Mouse (Mus musculus): ENCODE measurements at regions not wholly inside any gene's neighbourhood (a gene's known extent, or its start where the extent isn't known, plus 50 kb on each side); places are given as distances from the start of the nearest gene placed in this dataset.
A peak's percentile ranks its signal among the peaks of the same experiment; 100 is the strongest.

- H3K4me2 ChIP-seq, result no peak overlapping the region
- ATAC-seq (ENCODE audit: insufficient number of reproducible peaks, low FRiP score, low TSS enrichment, low read depth), result no peak
- WGBS, result 42% methylated on average over 5 of the region's 5 CpGs
- H3K27me3 ChIP-seq, result no peaks in the 10 kb centered on the region
- H3K4me1 ChIP-seq, result no peaks in the 10 kb centered on the region
- no peak overlapping the region for H3K9ac ChIP-seq
- H3K9me3 ChIP-seq, result no peaks in the 10 kb centered on the region
- no peak overlapping the region for H3K4me3 ChIP-seq
- no peaks in the 10 kb centered on the region for H3K36me3 ChIP-seq
- H3K27ac ChIP-seq, result no peak overlapping the region
Measured at GRCm38 (mm10) chr7:72703652-72704341, 397.4 kb upstream of the Mctp2 start.

- Histone ChIP-seq H3K27ac (no peak overlapping the region), H3K4me2 (no peak overlapping the region), H3K27me3 (no peaks in the 10 kb centered on the region), H3K9me3 (no peaks in the 10 kb centered on the region), H3K4me3 (no peak overlapping the region), H3K9ac (no peak overlapping the region), H3K36me3 (no peaks in the 10 kb centered on the region), H3K4me1 (0 out of 2 replicates have a peak, but pooled peaks cover 2% of the 10 kb centered on the region)
- no peak for ATAC-seq (ENCODE audit: insufficient number of reproducible peaks, low FRiP score, low TSS enrichment, low read depth)
- 51% methylated on average over 8 of the region's 8 CpGs for WGBS
Measured at GRCm38 (mm10) chr7:72711193-72712131, 405.1 kb upstream of the Mctp2 start.

- 0 out of 2 replicates have a peak, but pooled peaks cover 2% of the 10 kb centered on the region for H3K4me1 ChIP-seq
- no peak overlapping the region for H3K4me3 ChIP-seq
- no peak overlapping the region for H3K4me2 ChIP-seq
- no peak overlapping the region for H3K27ac ChIP-seq
- no peak for ATAC-seq (ENCODE audit: insufficient number of reproducible peaks, low FRiP score, low TSS enrichment, low read depth)
- WGBS, result 69% methylated on average over 5 of the region's 5 CpGs
- no peak overlapping the region for H3K9ac ChIP-seq
- no peaks in the 10 kb centered on the region for H3K36me3 ChIP-seq
- no peaks in the 10 kb centered on the region for H3K9me3 ChIP-seq
- H3K27me3 ChIP-seq, result no peaks in the 10 kb centered on the region
Measured at GRCm38 (mm10) chr7:72715401-72715800, 409.0 kb upstream of the Mctp2 start.

GRCm38 (mm10) chr7:72716051-72716450 is 409.6 kb upstream of the Mctp2 start:
- no peak for ATAC-seq (ENCODE audit: insufficient number of reproducible peaks, low FRiP score, low TSS enrichment, low read depth)
- no peak overlapping the region for H3K4me3 ChIP-seq
- H3K36me3 ChIP-seq, result no peaks in the 10 kb centered on the region
- H3K9me3 ChIP-seq, result no peaks in the 10 kb centered on the region
- H3K27me3 ChIP-seq, result no peaks in the 10 kb centered on the region
- 79% methylated on average over 1 of the region's 1 CpGs for WGBS
- H3K4me2 ChIP-seq, result no peak overlapping the region
- 0 out of 2 replicates have a peak, but pooled peaks cover 2% of the 10 kb centered on the region for H3K4me1 ChIP-seq
- no peak overlapping the region for H3K27ac ChIP-seq
- H3K9ac ChIP-seq, result no peak overlapping the region

- H3K4me3 ChIP-seq, result no peak overlapping the region
- no peaks in the 10 kb centered on the region for H3K9me3 ChIP-seq
- no peaks in the 10 kb centered on the region for H3K36me3 ChIP-seq
- no peaks in the 10 kb centered on the region for H3K27me3 ChIP-seq
- no peak for ATAC-seq (ENCODE audit: insufficient number of reproducible peaks, low FRiP score, low TSS enrichment, low read depth)
- 31% methylated on average over 9 of the region's 9 CpGs for WGBS
- H3K4me2 ChIP-seq, result no peak overlapping the region
- peaks cover 11% of the 10 kb centered on the region; the same call in 1 of the 2 replicates for H3K4me1 ChIP-seq
- no peak overlapping the region for H3K9ac ChIP-seq
- no peak overlapping the region for H3K27ac ChIP-seq
Measured at GRCm38 (mm10) chr7:72726214-72726854, 419.9 kb upstream of the Mctp2 start.

- no peaks in the 10 kb centered on the region for H3K9me3 ChIP-seq
- H3K27me3 ChIP-seq, result no peaks in the 10 kb centered on the region
- H3K36me3 ChIP-seq, result no peaks in the 10 kb centered on the region
- H3K4me3 ChIP-seq, result no peak overlapping the region
- no peak overlapping the region for H3K27ac ChIP-seq
- WGBS, result 60% methylated on average over 8 of the region's 8 CpGs
- H3K9ac ChIP-seq, result no peak overlapping the region
- peaks cover 15% of the 10 kb centered on the region for H3K4me1 ChIP-seq
- ATAC-seq (ENCODE audit: insufficient number of reproducible peaks, low FRiP score, low TSS enrichment, low read depth), result no peak
- no peak overlapping the region for H3K4me2 ChIP-seq
Measured at GRCm38 (mm10) chr7:72737792-72738191, 431.4 kb upstream of the Mctp2 start.

- H3K27ac ChIP-seq, result peak overlapping the region; percentile 18; the same call in 1 of the 2 replicates
- no peak overlapping the region for H3K9ac ChIP-seq
Measured at GRCm38 (mm10) chr7:72738324-72738944, 432.0 kb upstream of the Mctp2 start.

GRCm38 (mm10) chr7:72742376-72742775 is 436.0 kb upstream of the Mctp2 start:
- no peak overlapping the region for H3K9ac ChIP-seq
- peaks cover 15% of the 10 kb centered on the region for H3K4me1 ChIP-seq
- H3K36me3 ChIP-seq, result no peaks in the 10 kb centered on the region
- H3K4me2 ChIP-seq, result no peak overlapping the region
- H3K27ac ChIP-seq, result no peak overlapping the region
- H3K9me3 ChIP-seq, result no peaks in the 10 kb centered on the region
- no peak for ATAC-seq (ENCODE audit: insufficient number of reproducible peaks, low FRiP score, low TSS enrichment, low read depth)
- H3K4me3 ChIP-seq, result no peak overlapping the region
- WGBS, result 57% methylated on average over 2 of the region's 2 CpGs
- H3K27me3 ChIP-seq, result no peaks in the 10 kb centered on the region

More at GRCm38 (mm10) chr7:72738324-72738944, 432.0 kb upstream of the Mctp2 start:
- no peak overlapping the region for H3K4me3 ChIP-seq
- H3K27me3 ChIP-seq, result no peaks in the 10 kb centered on the region
- H3K36me3 ChIP-seq, result no peaks in the 10 kb centered on the region
- no peaks in the 10 kb centered on the region for H3K9me3 ChIP-seq
- no peak overlapping the region for H3K4me2 ChIP-seq
- no peak for ATAC-seq (ENCODE audit: insufficient number of reproducible peaks, low FRiP score, low TSS enrichment, low read depth)
- peaks cover 15% of the 10 kb centered on the region for H3K4me1 ChIP-seq
- 25% methylated on average over 13 of the region's 13 CpGs for WGBS

GRCm38 (mm10) chr7:72751501-72751917 is 445.1 kb upstream of the Mctp2 start:
- Histone ChIP-seq H3K4me1 (peaks cover 25% of the 10 kb centered on the region), H3K36me3 (no peaks in the 10 kb centered on the region), H3K4me2 (no peak overlapping the region), H3K4me3 (no peak overlapping the region), H3K9me3 (no peaks in the 10 kb centered on the region), H3K9ac (no peak overlapping the region), H3K27me3 (no peaks in the 10 kb centered on the region), H3K27ac (no peak overlapping the region; the same call in 1 of the 2 replicates)
- 22% methylated on average over 10 of the region's 10 CpGs for WGBS
- ATAC-seq (ENCODE audit: insufficient number of reproducible peaks, low FRiP score, low TSS enrichment, low read depth), result no peak

GRCm38 (mm10) chr7:72753053-72753559 is 446.7 kb upstream of the Mctp2 start:
- H3K36me3 ChIP-seq, result no peaks in the 10 kb centered on the region
- H3K4me3 ChIP-seq, result no peak overlapping the region
- H3K4me1 ChIP-seq, result peaks cover 25% of the 10 kb centered on the region
- H3K27ac ChIP-seq, result no peak overlapping the region
- H3K4me2 ChIP-seq, result no peak overlapping the region
- no peaks in the 10 kb centered on the region for H3K9me3 ChIP-seq
- ATAC-seq (ENCODE audit: insufficient number of reproducible peaks, low FRiP score, low TSS enrichment, low read depth), result no peak; the same call in 1 of the 2 replicates
- H3K27me3 ChIP-seq, result no peaks in the 10 kb centered on the region
- H3K9ac ChIP-seq, result no peak overlapping the region
- 25% methylated on average over 3 of the region's 3 CpGs for WGBS

- Histone ChIP-seq H3K4me1 (no peaks in the 10 kb centered on the region; the same call in 1 of the 2 replicates), H3K27ac (no peak overlapping the region), H3K9me3 (no peaks in the 10 kb centered on the region), H3K36me3 (no peaks in the 10 kb centered on the region), H3K27me3 (no peaks in the 10 kb centered on the region), H3K4me2 (no peak overlapping the region), H3K9ac (no peak overlapping the region), H3K4me3 (no peak overlapping the region)
- no peak for ATAC-seq (ENCODE audit: insufficient number of reproducible peaks, low FRiP score, low TSS enrichment, low read depth)
- 28% methylated on average over 1 of the region's 1 CpGs for WGBS
Measured at GRCm38 (mm10) chr7:72762711-72763110, 456.3 kb upstream of the Mctp2 start.

All from limb, embryonic 15.5 days (tissue).